Mouse (Mus musculus): Measurements from ENCODE around the gene Socs1.

Socs1 gene

DNA sequence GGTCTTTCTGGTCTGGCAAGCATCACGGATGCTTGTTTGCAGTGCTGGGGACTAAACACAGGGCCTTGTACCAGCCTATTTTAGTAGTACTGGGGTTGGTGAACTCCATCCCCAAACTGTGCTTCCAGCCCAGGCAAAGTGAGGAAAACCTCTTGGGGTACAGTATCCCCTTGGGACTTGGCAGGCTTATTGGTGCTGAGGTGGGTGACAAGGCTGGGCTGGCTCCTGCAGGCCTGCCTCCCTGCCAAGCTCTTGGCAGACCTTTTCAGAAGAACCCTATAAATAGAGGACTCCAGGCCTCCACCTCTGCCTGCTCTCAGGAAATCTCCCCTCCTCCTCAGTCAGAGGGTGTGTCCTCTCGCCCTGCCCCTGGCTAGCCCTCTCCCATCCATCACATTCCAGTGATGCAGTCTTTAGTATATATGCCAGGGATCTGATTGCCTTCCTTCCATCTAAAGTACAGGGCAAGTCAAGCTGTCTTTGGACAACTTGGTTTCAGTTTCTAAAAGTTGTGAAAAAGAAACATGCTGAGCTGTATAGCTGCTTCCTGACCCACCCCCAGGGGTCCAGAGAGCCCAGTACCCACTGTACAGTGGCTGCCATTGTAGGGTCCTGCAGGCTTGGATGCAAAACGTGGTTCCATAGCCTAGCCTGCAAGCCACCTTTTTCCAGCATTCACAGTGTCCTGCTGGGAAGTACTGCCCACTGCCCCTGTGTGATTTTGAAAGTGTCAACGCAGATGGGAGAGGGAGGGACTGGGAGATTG lies 1.6 kb upstream of the Socs1 start:
- DNase-seq (ENCODE audit: low spot score): no peak

DNA sequence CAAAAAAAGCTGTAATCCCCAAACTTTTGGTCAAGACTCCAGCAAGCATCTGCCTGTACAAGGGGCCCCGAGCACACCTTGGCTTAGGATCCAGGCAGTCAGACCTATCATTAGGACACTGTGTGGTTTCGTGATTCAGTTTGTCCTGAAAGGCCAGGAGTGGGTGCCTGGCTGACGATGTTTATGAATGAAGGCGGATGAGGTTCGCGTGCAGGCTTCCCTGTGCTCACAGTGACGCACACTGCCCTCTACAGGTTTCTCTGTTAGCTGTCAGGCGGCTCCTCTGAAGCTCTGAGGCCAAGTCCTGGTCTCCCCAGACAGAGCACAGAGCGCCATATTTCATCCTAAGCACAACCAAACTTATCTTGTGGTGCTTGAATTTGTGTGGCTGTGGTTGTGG lies 952 bp upstream of the Socs1 start:
- peak; percentile 86 for DNase-seq (ENCODE audit: low spot score)

DNA sequence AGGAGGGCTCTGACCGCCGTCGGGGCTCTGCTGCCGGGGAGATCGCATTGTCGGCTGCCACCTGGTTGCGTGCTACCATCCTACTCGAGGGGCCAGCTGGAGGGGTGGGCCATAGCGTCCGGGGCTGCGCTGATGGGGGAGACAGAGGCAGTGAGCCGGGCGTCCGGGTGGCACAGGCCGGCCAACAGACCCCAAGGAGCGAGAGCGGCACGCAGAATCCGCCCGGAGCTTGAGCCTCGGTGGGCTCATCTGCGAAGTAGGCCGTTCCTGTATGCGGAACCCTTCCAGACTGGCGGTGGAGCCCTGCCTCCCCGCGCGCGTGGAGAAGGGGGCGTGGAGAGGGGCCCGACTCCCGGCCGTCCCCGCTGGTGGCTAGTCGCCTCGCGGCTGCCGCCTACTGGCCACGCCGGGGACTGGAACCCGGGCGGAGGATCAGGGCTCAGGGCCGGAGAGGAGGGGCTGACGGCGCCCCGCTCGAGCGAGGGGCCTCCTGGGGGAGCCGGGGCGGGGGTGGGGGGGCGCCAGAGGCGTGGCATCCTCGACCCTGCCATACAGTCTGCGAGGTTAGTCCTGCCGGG lies 454 bp downstream of the Socs1 start:
- peak; percentile 94 for DNase-seq (ENCODE audit: low spot score)

DNA sequence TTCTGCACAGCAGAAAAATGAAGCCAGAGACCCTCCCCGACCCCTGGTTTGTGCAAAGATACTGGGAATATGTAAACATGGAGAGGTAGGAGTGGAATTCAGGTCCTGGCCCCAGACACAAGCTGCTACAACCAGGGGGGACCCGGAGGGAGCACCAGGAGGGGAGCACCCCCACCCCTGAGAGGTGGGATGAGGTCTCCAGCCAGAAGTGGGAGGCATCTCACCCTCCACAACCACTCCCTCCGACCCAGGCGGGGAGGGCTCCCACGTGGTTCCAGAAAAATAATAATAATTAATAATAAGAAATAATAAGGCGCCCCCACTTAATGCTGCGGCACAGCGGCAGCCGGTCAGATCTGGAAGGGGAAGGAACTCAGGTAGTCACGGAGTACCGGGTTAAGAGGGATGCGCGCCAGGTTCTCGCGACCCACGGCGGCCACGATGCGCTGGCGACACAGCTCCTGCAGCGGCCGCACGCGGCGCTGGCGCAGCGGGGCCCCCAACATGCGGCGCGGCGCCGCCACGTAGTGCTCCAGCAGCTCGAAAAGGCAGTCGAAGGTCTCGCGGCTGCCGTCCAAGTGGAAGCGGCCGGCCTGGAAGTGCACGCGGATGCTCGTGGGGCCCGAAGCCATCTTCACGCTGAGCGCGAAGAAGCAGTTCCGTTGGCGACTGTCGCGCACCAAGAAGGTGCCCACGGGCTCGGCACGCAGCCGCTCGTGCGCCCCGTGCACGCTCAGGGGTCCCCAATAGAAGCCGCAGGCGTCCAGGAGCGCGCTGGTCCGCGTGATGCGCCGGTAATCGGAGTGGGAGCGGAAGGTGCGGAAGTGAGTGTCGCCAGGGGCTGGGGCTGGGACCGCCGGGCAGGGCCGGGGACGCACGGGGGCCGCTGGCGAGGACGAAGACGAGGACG lies 1.2 kb downstream of the Socs1 start:
- DNase-seq (ENCODE audit: low spot score): peak; percentile 40

DNA sequence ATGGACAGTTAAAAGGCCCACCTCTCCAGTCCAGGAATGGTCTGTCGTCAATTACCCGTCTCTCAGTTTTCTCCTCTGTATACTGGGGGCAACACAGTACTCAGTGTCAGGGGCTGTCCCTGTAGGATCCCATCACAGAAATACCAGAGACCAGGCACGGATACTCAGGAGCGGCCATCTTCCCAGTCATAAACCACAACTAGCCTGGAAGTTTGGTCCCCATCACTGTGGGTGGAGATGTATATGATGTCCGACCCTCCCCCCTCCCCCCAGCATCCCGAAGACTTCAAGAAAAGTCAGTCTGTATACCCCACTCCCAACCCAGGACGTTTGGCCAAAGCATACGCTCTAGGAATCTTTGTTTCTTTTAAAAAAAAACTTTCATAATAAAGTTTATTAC lies 1.9 kb downstream of the Socs1 start:
- DNase-seq (ENCODE audit: low spot score): no peak

DNA sequence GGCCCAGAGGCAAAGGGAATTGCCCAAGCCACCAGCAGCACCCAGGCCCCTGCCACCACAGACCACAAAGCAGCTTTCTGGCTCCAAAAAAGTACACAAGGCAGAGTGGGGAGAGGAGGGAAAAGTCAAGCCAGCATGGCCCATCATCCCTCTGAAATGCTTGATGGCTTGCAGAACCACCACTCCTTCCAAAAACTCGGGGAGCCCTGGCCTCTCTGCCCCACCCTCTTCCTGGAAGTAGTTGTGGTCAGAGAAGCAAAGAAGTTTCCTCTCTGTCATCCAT lies 2.2 kb downstream of the Socs1 start:
- no peak for DNase-seq (ENCODE audit: low spot score)

DNA sequence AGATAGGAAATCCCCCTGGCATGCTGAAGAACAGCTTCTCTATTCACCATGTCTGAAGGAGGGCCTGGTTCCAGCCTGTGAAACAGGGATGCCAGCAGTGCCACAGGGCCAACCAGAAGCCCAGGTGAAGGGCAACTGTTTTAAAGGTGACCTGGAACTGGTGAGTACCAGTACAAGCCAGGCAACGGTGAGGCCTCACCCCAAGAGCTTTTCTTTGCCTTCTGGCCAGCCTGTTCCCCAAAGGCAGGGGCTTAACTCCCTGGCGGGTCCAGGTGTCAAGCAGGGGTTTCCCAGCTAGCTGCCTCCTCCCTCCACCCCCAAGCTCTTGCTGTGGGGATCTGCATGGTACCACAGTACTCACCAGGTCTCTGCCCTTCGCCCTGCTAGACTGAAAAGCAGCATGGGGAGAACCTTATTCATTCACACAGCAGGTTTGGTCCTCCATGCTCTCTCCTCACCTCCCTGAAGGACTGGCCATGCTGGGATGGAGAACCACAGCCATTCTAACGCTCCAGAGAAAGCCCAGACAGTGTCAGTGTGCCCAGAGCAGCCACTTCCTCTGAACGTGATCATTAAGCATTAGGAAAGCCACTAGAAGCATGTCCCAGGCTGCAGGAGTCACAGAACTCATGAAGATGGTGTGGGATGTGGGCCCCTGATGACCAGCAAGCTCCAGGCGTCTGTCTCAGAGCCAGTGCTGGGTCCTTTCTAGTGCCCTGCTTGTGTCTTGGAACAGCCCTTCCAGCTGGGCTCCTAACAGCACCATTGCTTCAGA lies 2.8 kb downstream of the Socs1 start:
- DNase-seq (ENCODE audit: low spot score): no peak

DNA sequence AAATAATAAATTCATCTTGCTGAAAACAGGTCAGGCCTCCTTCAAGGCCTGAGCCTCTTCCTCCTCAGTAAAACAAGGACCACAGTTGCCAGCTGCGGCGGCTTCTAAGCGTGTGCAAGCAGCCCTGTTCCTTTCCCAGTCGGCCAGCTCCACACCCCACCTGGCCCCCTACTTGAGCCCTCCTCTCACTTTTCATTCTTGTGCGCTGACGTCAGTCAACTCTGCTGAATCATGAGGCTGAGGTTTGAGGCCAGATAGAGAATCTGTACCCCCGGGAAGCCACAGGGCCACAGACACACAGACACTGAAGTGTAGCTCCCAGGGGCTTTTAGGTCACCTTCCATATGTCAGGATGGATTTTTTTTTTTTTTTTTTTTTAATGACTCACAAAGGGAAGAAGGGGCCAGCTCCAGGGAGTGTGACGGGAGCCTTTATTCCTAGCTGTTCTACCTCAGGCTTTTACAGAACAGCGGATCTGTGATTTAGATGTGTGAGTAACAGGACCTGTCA lies 3.4 kb downstream of the Socs1 start:
- DNase-seq (ENCODE audit: low spot score): no peak

DNA sequence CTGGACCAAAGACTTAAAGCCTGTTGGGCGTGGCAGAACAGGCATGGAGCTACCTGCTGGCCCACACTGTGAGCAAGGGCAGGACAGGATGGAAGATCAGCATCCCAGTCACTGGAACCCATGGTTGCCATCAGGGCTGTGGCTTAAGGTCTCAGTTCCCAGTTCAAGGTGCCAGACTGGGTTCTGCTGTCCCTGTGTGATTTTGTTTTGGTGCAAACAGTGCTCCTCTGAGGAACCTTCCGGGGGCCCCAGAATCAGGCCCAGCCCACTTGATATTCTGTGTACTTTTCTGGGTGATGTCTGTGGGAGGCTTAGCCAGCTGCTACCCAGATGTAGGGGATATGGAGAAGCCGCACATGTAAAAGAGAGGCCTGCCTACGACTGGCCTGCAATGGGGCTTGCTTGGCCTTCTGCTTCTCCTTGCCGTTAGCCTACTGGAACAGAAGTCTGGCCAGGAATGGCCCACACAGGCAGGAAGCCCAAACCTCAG lies 4.7 kb downstream of the Socs1 start:
- no peak for DNase-seq (ENCODE audit: low spot score)

DNA sequence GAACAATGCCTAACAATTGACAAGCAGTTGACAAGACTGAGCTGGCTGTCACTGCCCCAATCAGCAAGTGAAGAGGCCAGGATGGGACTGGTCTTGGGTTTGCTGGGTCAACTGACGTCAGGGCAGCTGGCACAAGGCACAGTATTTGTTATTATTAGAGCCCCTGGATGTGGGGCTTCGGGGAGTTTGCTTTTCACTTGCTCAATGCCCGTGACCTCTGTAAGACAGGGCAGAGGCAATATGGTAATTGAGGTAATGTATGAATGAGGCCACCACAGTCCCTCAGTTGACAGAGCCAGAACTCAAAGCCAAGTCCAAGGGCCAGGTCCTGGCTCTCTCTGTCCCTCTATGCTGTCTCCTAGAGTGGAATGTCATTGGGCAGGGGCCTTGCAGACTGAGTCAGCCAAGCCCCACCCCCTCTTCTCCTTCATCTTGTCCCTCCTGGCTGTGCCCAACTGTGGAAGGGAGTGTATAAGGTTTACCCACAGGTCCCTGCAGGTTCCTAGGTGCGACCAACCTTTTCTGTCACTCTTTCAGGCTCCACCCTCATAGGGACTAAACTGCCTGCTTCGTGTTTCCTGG lies 7.7 kb downstream of the Socs1 start:
- no peak for DNase-seq (ENCODE audit: low spot score)

DNA sequence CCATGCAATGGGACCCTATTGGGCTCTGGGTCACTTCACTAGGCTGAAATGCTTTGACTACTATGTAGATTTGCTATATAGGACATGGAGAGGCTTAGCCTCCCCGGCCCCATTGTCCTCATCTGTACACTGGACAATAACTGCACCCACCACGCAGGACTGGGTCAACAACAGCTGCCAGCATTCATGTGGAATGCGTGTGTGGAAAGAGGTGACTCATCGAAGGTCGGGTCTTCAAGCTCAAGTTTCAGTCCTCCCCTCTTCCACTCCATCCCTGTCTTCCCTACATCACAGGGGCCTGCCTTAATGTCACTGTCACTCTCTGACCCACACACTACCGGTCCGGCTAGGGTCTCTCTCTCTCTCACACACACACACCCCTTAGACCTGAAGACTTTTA lies 9.0 kb downstream of the Socs1 start:
- no peak for DNase-seq (ENCODE audit: low spot score)

DNA sequence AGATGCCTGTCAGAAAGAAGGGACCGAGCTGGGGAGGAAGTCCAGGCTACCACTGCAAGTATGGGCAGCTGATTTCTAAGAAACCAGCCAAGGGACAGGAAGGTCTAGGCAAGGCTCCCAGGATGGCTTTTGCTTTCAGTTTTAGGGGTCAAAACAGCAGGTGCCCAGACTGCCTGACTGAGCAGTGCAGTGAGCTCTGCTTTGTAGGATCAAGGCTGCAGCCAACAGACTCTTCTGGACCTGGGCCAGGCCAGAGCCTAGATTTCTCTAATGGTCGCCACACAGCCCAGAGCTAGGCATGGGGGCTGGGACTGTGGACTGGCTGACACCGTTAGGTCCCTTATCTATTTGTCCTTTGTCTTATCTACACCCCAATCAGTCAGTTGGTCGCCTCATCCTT lies 10.6 kb downstream of the Socs1 start:
- DNase-seq (ENCODE audit: low spot score): no peak

DNA sequence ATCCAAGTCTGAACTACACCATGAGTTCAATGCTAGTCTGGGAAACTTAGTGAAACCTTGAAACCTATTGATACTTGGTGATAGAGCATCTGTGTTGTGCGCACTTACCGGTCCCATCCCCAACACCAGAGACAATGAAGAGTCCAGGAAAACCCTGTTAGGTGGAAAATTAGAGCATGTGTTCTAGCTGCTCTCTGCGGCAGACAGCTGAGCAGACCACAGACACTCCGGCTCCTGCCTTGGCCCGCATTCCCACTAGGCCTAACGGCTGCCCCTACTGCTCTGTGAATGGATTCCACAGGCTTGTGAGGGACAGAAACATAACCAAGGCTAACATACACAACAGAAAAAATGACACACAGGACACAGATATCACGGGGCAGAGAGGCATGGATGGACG lies 11.8 kb downstream of the Socs1 start:
- no peak for DNase-seq (ENCODE audit: low spot score)

DNA sequence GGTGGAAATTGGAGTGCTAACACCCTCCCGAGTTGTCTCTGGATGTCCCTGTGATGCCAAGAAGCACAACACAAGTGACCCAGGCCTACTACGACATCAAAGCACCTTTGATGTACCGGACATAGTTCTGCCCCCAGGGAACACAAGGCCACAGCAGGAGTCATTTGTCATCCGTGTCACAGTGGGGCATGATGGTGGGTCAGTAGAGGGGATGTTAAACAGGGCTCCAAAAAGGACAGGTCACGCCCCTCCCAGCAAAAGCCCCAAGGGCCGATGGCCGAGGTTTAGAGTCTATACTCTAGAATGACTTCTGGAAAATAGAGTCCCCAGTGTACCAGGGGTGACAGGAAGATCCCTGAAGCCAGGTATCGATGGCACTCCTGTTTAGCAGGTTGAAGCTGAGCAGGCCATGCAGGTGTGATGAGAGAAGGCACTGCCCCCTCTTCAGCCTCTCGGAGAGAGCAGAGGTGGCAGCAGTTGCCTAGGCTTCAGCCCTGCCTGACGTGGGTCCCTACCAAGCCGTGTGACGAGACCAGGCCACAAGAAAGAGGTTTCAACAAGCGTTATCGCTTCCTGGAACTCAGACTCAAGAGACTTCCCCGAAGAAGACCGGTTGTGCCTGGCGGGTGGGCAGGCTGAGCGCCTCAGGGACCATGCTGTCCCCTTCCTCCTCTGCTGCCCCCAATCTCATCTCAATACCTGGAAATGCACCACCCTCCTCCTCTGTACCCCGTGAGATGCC lies 13.4 kb downstream of the Socs1 start:
- DNase-seq (ENCODE audit: low spot score): no peak

DNA sequence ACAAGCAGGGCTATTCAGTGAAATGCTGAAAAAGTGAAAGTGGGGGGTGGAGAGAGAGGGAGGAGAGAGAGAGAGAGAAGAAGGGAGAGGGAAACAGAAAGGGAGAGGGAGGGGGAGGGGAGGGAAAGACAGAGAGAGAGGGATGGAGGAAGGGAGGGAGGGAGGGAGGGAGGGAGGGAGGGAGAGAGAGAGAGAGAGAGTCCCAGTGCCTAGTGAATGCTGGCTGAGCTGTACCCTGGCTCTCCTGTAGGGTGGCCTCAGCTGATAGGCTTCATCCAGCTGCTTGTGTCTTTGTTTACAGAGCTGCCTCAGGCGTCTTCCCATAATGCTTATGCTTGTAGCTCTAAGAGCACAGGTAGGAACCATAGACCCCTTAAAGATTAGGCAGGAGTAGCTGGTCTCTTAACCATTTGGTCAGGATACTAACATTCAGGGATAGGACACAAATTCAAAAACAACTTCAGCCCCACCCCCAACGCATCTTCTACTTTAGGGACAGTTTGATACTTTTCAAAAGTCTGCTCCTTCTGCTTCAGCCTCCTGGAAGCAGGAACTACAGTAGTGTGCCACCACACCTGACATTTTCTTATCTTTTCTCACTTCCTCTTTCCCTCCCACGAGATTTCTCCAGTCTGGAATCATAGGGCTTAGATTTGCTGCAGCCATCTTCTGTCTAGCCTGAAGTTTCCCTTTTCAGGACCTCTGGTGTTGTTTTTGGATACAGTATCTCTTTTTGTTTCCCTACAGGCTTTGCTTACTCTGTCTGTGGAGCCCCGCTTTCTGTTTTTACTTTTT lies 14.6 kb downstream of the Socs1 start:
- DNase-seq (ENCODE audit: low spot score): no peak

DNA sequence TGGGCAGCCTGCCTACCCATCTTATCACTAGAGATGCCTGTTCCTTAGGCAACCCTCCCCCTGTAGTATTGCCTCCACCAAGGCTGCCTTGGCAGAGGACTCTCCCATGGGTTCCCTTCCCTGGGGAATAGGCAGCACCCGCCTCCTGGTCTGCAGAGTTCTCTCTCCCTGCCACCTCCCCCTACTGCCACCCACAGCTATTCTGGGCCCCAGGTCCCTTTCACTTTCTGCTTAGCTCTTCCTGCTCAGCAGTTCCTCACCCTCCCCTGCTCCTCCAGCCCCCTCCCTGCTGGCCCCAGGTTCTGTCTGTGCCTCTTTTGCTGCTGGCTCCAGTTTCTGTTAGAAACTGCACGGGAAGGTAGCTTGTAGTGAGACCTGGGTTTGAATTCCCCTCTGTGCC lies 15.7 kb downstream of the Socs1 start:
- no peak for DNase-seq (ENCODE audit: low spot score)

DNA sequence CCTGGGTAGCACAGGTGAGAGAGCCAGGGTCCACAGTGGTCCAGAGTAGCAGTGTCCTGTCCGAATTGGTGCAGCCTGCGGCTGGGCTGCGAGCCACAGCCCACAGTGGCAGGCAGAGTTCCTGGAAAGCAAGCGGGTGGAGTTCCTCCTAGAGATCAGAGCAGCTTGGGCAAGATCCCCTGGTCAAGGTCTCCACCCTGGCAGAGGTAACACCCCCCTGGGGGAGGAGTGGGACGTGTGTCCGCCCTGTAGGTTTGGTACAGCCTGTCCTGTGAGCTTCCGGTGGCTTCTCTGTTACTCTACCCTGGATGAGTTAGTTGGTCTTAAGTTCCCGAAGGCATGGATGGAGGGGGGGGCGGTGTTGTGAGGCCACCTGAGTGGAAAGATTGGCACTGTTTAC lies 16.5 kb downstream of the Socs1 start:
- DNase-seq (ENCODE audit: low spot score): no peak

DNA sequence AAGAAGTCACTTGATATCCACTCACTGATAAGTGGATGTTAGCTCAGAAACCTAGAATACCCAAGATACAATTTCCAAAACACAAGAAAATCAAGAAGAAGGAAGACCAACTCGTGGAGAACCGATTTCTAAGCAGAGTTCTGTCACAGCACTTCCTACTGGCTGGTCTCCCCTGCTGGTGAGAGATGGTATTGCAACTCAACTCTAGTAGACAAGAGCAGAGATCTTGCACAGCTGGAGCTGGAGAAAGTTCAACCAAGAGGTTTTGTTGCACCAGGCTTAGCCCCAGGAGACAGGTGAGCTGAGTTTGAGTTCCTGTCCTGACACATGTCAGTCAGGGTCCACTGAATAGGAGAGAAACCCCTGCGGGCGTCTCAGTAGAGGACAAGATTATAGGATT lies 18.2 kb downstream of the Socs1 start:
- DNase-seq (ENCODE audit: low spot score): peak; percentile 85

DNA sequence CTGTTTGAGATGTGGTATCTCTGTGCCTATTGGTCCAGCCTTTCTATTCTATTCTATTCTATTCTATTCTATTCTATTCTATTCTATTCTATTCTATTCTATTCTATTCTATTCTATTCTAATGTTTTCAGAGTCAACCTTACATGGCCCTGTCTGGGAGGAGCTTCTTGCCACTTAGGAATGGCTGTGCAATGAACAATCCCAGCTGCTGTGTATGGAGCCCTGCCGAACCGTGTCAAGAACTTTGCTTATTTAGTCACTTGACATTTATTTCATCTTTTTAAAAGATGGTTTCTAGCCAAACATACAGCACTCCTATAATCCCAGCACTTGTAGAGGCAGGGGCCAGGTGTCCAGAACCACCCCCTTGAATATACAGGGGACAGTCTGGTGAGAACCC lies 21.0 kb downstream of the Socs1 start:
- peak; percentile 49 for DNase-seq (ENCODE audit: low spot score)

Data from urinary bladder, postnatal 14 days (tissue).